Mouse (Mus musculus): ENCODE data around the gene Mest.

The Mest gene

DNA sequence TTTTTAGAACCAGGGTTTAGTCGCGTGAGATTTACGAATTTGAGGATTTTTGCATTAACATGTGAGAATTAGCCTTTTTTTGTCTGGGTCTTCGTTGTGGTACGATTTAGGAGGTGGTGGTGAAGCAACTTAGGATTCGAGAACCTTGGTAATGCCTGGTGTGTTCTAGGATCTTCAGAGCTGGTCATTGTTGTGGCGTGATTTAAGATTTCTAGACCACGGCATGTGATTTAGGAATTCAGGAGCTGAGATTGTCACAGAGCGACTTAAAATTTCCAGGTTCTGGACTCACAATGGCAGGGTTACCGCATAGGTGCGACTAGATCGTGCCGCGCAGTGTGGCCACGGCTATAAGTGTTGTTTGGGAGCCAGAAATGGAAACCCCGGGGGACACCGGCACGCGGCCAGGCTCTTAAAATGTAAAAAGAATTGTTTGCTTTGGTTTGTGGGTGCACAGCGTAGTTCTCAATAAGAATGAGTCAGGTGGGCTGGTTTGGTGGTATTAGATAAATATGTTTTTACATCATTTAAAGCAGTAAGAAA lies 15.2 kb downstream of the Mest start:
- DNase-seq (ENCODE audit: extremely low spot score, low read depth, low spot score) = no peak

GRCm38 (mm10) chr6:30739177-30739747 lies 15.9 kb downstream of the Mest start:
- DNase-seq (ENCODE audit: extremely low spot score, low read depth, low spot score) = no peak

GRCm38 (mm10) chr6:30744846-30745245 lies 21.5 kb downstream of the Mest start:
- no peak for DNase-seq (ENCODE audit: extremely low spot score, low read depth, low spot score)

DNA sequence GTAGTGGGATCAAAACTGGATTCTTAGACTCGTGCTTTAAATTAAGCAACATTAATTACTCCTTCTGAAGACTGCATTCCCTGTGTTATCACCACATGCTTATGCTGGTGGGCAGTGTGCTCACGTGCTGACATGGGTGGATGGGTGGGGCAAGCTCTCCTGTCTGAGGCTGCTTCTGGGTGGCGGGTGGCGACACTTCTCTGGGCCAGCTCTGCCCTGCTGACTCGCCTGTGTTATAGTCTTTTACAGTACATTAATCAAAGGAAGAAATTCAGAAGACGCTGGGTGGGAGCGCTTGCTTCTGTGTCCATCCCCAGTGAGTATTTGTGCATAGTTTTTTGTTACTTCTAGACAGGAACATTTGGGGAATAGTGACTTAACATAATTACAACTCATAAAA lies 22.2 kb downstream of the Mest start:
- DNase-seq (ENCODE audit: extremely low spot score, low read depth, low spot score) = no peak

DNA sequence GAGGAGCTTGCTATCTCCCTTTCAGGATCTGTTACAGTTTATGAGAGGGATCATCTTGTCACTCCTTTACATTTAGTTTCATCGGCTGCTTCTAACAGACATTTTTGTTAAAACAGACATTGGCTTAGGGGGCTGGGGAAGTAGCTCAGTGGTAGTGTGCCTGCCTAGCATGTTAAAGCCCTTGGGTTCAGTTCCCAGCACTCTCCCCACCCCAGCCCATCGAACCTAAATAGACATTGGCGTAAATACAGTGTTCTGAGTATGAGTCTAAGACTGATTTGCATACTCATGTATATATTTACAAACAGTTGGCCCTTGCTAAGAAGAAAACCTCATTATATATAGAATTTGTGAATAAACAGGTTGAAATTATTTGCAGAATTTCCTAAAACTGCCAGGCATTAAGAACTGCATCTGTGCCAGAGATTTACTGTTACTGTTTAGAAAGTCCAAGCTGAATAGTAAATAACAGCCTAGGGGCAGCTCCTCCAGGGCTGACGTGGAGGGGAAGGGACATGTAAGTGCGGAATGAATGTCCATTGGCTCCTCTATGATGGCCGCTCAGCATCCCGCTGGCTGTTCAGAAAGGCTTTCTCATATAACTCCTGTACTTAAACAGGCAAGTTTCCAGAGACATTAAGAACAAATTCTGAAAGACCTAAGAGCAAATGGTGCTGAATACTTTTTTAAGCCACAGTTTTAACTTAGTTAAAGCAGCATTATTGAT lies 24.4 kb downstream of the Mest start:
- no peak for DNase-seq (ENCODE audit: extremely low spot score, low read depth, low spot score)

DNA sequence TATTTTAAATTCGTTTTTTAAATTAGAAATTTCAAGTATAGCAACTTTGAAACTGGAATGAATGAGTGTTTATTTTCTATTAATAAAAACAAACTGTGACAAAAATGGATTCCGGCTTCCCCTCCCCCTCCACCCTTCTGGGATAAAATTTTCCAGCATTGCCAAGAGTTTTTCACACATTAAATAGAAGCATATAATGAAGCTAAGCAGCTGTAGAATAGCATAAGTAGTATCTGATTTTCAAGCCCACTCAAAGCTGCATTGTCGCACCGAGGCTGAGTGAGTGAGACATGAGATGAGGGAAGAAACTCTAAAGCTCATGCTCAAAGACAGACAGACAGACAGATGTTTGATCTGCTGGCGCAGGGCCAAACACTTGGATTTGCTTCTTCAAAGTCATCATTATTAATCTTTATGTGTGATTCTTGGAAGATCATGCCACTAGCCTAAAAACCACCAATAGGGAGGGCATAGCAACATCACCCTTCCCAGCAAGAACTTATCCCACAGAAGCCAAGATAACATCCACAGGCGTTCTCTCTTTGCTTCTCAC lies 25.1 kb downstream of the Mest start:
- DNase-seq (ENCODE audit: extremely low spot score, low read depth, low spot score) = no peak

- no peak for DNase-seq (ENCODE audit: extremely low spot score, low read depth, low spot score)
Observed at GRCm38 (mm10) chr6:30749042-30749689, 25.8 kb downstream of the Mest start.

DNA sequence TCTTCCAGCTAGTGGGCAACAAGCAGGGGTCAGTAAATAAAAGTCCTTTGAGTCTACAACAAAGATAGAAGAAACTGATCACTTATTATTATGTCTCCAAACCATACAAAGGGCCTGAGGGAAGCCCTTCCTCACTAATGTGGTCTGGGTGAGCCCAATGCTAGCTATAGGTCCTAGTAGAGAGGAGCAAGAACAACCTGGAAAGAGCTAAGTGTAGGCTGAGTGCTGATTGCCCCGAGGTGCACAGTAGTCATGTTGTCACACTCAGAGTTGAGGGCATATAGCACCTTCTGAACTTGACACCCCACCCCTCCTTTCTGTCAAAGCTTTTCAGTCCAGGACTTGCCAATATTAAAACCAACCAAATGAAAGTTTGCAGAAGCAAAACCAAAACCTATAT lies 26.5 kb downstream of the Mest start:
- DNase-seq (ENCODE audit: extremely low spot score, low read depth, low spot score) = no peak

- no peak for DNase-seq (ENCODE audit: extremely low spot score, low read depth, low spot score)
Observed at GRCm38 (mm10) chr6:30750482-30750881, 27.1 kb downstream of the Mest start.

DNA sequence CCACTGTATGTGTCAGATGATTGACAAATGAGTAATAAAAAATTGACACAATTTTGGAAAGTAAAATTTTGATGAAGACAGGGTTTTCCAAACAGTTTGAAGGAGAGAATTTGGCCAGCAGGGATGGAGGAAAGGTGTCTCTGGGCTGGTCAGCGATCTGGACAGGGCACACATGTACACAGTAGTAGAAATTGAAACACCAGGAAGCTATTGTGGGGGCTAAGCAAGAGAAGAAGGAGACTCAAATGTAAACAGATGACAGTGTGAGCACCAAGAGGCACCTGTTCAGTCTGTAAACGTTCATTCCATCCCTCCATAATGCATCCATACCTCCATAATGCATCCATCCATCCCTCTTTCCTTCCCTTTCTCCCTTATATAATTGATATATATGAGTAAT lies 27.9 kb downstream of the Mest start:
- DNase-seq (ENCODE audit: extremely low spot score, low read depth, low spot score) = no peak

All from hindlimb bud, embryonic 11.5 days (tissue).